Mouse (Mus musculus) stomach, postnatal 0 days (tissue): Measurements from ENCODE around the gene Thap12.

Source experiments
- CTCF ChIP-seq: IDR thresholded peaks from 2 replicates; pipeline ENCODE4 v1.5.1; 2016; ENCODE audit warnings: antibody characterized with exemption, low read depth, mild to moderate bottlenecking, moderate library complexity
- EP300 ChIP-seq: optimal IDR thresholded peaks from 2 replicates; pipeline ENCODE3; 2016; ENCODE audit warnings: antibody characterized with exemption

GRCm38 (mm10) chr7:98725686-98726195, 22.8 kb downstream of the Thap12 start:
- no peak for TF ChIP-seq EP300
- no peak for TF ChIP-seq CTCF
